Mouse (Mus musculus): ENCODE data around the gene Cdk5r2. TPM values are rescaled to one million over a fixed set of nuclear protein-coding genes. Genes with fewer than 3 reads are reported as not detected.
A peak's percentile ranks its signal among the peaks of the same experiment; 100 is the strongest.
"Not testable (repeated sequence)": the region's sequence is repeated elsewhere in the genome, so short reads cannot be mapped to it uniquely, and the experiment has no call there.

Cdk5r2 gene
- polyA plus RNA-seq, 1 experiment from 2014 or later = 11.6 TPM

- H3K4me1 ChIP-seq = peaks cover 20% of the 10 kb centered on the region
- no peaks in the 10 kb centered on the region for H3K9me3 ChIP-seq (replicated peaks)
- 11% methylated on average over 14 of the region's 14 CpGs for WGBS
- H3K4me2 ChIP-seq = peak overlapping the region; percentile 63
- H3K4me3 ChIP-seq (replicated peaks) = peak overlapping the region; percentile 68
- no peaks in the 10 kb centered on the region for H3K36me3 ChIP-seq
- peak overlapping the region; percentile 83 for H3K9ac ChIP-seq (replicated peaks)
- H3K27me3 ChIP-seq (replicated peaks) = no peaks in the 10 kb centered on the region
- peak overlapping the region; percentile 92 for H3K27ac ChIP-seq (replicated peaks)
- ATAC-seq (ENCODE audit: low FRiP score) = peak; percentile 49
Measured at GRCm38 (mm10) chr1:74817219-74817618, 37.5 kb upstream of the Cdk5r2 start.

DNA sequence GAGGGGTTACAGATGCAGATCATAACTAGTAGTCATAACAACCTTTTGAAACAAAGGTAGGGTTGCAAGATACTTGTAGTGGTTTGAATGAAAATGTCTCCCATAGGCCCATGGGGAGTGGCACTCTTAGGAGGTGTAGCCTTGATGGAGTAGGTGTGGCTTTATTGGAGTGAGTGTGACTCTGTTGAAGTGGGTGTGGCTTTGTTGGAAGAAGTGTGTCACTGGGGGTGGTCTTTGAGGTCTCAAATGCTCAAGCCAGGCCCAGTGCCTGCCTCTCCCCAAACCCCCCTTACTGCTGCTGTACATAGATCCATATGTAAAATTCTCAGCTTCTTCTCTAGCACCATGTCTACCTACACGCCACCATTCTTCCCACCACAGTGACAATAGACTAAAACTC, 36.2 kb upstream of the Cdk5r2 start:
- no peak for ATAC-seq (ENCODE audit: low FRiP score)
- WGBS = 100% methylated on average over 1 of the region's 1 CpGs
- Histone ChIP-seq H3K36me3 (no peaks in the 10 kb centered on the region), H3K4me3 (replicated peaks) (no peak overlapping the region), H3K9me3 (replicated peaks) (no peaks in the 10 kb centered on the region), H3K27me3 (replicated peaks) (no peaks in the 10 kb centered on the region), H3K9ac (replicated peaks) (no peak overlapping the region), H3K4me2 (no peak overlapping the region), H3K4me1 (peaks cover 20% of the 10 kb centered on the region), H3K27ac (replicated peaks) (no peak overlapping the region)

- H3K27ac ChIP-seq (replicated peaks); H3K4me1 ChIP-seq; H3K9me3 ChIP-seq (replicated peaks); ATAC-seq (ENCODE audit: low FRiP score); H3K27me3 ChIP-seq (replicated peaks); H3K36me3 ChIP-seq; H3K4me2 ChIP-seq; H3K9ac ChIP-seq (replicated peaks); H3K4me3 ChIP-seq (replicated peaks): not testable (repeated sequence)
- WGBS = 97% methylated on average over 4 of the region's 4 CpGs
Measured at GRCm38 (mm10) chr1:74823598-74823997, 31.1 kb upstream of the Cdk5r2 start.

DNA sequence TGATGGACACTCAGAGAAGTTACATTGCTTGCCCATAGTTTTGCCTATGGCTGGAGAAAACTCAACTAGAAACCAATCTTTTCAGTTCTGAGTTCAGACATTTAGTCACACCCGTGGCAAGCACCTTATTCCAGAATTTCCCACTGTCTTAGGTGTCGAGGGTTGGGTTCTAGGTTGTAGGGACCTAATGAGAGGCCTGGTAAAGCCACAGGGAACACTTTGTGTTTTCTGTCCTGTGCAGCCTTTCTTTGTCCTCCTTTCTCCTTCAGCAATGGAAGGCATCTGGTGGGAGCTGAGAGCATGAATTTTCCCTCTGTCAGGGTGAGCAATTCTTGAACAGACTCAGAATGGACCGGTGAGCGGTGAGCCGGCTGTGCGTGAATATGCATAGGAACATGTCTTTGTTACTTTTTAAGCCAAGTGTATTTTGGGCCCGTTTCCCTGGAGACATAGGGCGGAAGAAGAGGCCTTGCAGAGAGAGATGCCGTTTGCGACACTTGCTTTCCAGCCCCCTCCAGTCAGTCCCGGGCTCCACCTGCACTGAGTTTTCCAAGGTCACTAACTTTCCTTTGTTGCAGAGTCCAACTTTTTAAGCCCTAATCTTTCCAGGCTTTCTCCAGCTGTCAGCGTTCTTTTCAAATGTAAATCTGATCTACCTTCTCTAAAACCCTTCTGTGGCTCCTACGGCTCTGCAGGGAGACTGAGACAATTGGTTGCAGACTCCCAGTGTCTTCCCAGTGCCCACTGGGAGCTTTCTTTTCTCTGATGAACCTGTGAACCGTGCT, 30.0 kb upstream of the Cdk5r2 start:
- WGBS = 9% methylated on average over 14 of the region's 14 CpGs
- no peak overlapping the region for H3K4me3 ChIP-seq (replicated peaks)
- H3K9ac ChIP-seq (replicated peaks) = no peak overlapping the region
- H3K4me1 ChIP-seq = no peaks in the 10 kb centered on the region
- no peaks in the 10 kb centered on the region for H3K9me3 ChIP-seq (replicated peaks)
- H3K27me3 ChIP-seq (replicated peaks) = no peaks in the 10 kb centered on the region
- no peaks in the 10 kb centered on the region for H3K36me3 ChIP-seq
- ATAC-seq (ENCODE audit: low FRiP score) = no peak
- no peak overlapping the region for H3K27ac ChIP-seq (replicated peaks)
- no peak overlapping the region for H3K4me2 ChIP-seq

GRCm38 (mm10) chr1:74830061-74830460, 24.7 kb upstream of the Cdk5r2 start:
- Histone ChIP-seq H3K27ac (replicated peaks) (no peak overlapping the region), H3K4me2 (no peak overlapping the region), H3K9me3 (replicated peaks) (no peaks in the 10 kb centered on the region), H3K27me3 (replicated peaks) (no peaks in the 10 kb centered on the region), H3K36me3 (no peaks in the 10 kb centered on the region), H3K9ac (replicated peaks) (no peak overlapping the region), H3K4me3 (replicated peaks) (no peak overlapping the region), H3K4me1 (no peaks in the 10 kb centered on the region)
- WGBS = 82% methylated on average over 9 of the region's 9 CpGs
- ATAC-seq (ENCODE audit: low FRiP score) = no peak

- H3K4me2 ChIP-seq = no peak overlapping the region
- WGBS = 88% methylated on average over 3 of the region's 3 CpGs
- no peaks in the 10 kb centered on the region for H3K4me1 ChIP-seq
- H3K27me3 ChIP-seq (replicated peaks) = no peaks in the 10 kb centered on the region
- H3K36me3 ChIP-seq = no peaks in the 10 kb centered on the region
- H3K9me3 ChIP-seq (replicated peaks) = no peaks in the 10 kb centered on the region
- H3K27ac ChIP-seq (replicated peaks) = no peak overlapping the region
- no peak for ATAC-seq (ENCODE audit: low FRiP score)
- H3K4me3 ChIP-seq (replicated peaks) = no peak overlapping the region
- H3K9ac ChIP-seq (replicated peaks) = no peak overlapping the region
Measured at GRCm38 (mm10) chr1:74833255-74833654, 21.5 kb upstream of the Cdk5r2 start.

GRCm38 (mm10) chr1:74843090-74843489, 11.6 kb upstream of the Cdk5r2 start:
- no peak overlapping the region for H3K9ac ChIP-seq (replicated peaks)
- H3K9me3 ChIP-seq (replicated peaks) = no peaks in the 10 kb centered on the region
- no peak overlapping the region for H3K27ac ChIP-seq (replicated peaks)
- 87% methylated on average over 5 of the region's 5 CpGs for WGBS
- H3K36me3 ChIP-seq = no peaks in the 10 kb centered on the region
- no peak for ATAC-seq (ENCODE audit: low FRiP score)
- H3K4me1 ChIP-seq = no peaks in the 10 kb centered on the region
- no peak overlapping the region for H3K4me3 ChIP-seq (replicated peaks)
- no peak overlapping the region for H3K4me2 ChIP-seq
- H3K27me3 ChIP-seq (replicated peaks) = no peaks in the 10 kb centered on the region

GRCm38 (mm10) chr1:74846341-74846740, 8.4 kb upstream of the Cdk5r2 start:
- 37% methylated on average over 9 of the region's 9 CpGs for WGBS
- no peak overlapping the region for H3K9ac ChIP-seq (replicated peaks)
- no peak for ATAC-seq (ENCODE audit: low FRiP score)

DNA sequence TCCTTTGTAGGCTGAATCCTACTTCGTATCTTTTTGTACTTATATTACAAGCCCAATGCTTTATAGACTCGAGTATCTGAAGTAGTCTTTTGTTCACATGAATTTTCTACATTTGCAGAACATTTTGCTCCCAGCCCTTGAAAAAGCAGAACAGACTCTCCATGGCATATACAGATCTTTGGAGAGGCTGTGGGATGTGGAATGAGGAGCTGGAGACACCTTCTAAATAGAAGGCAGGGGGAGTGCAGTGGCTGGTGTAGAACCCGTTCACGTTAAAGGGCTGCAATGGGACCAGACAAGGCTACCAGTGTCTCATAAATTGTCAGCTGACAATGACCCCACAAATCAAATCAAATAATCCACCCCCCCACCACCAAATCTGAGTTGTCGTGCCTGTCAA, 5.8 kb upstream of the Cdk5r2 start:
- Histone ChIP-seq H3K9me3 (replicated peaks) (no peaks in the 10 kb centered on the region), H3K27me3 (replicated peaks) (peaks cover 6% of the 10 kb centered on the region; the same call in 1 of the 2 replicates), H3K36me3 (no peaks in the 10 kb centered on the region), H3K4me2 (no peak overlapping the region), H3K4me3 (replicated peaks) (no peak overlapping the region), H3K9ac (replicated peaks) (no peak overlapping the region), H3K27ac (replicated peaks) (no peak overlapping the region), H3K4me1 (peaks cover 15% of the 10 kb centered on the region)
- no peak for ATAC-seq (ENCODE audit: low FRiP score)
- 36% methylated on average over 5 of the region's 5 CpGs for WGBS

More at GRCm38 (mm10) chr1:74846341-74846740, 8.4 kb upstream of the Cdk5r2 start:
- peaks cover 5% of the 10 kb centered on the region; the same call in 1 of the 2 replicates for H3K4me1 ChIP-seq
- H3K27me3 ChIP-seq (replicated peaks) = 0 out of 2 replicates have a peak, but pooled peaks cover 2% of the 10 kb centered on the region
- no peaks in the 10 kb centered on the region for H3K36me3 ChIP-seq
- H3K4me3 ChIP-seq (replicated peaks) = no peak overlapping the region
- no peak overlapping the region for H3K27ac ChIP-seq (replicated peaks)
- H3K9me3 ChIP-seq (replicated peaks) = no peaks in the 10 kb centered on the region
- no peak overlapping the region for H3K4me2 ChIP-seq

DNA sequence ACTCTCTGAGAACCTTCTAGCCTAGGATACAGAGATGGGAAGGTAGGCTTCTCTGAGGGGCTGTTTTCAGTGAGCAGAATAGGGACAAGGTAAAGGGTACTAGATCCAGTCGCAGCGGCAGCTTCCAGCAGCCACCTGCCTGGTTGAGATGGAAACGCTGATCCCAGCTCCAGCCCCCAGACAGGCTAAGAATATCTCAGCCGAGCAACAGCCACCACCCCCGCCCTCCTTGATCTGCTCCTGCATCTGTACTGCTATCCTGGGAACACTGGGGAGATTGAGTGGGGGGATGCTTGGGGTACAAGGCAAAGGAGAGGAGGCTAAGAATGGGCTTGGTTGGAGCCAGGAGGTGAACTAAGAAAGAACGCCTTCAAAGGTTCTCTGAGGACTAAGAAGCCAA, 4.5 kb upstream of the Cdk5r2 start:
- H3K36me3 ChIP-seq = no peaks in the 10 kb centered on the region
- no peak overlapping the region for H3K4me3 ChIP-seq (replicated peaks)
- 35% methylated on average over 6 of the region's 6 CpGs for WGBS
- no peak for ATAC-seq (ENCODE audit: low FRiP score)
- peaks cover 6% of the 10 kb centered on the region; the same call in 1 of the 2 replicates for H3K27me3 ChIP-seq (replicated peaks)
- peaks cover 21% of the 10 kb centered on the region for H3K4me1 ChIP-seq
- no peak overlapping the region for H3K4me2 ChIP-seq
- no peak overlapping the region for H3K27ac ChIP-seq (replicated peaks)
- no peaks in the 10 kb centered on the region for H3K9me3 ChIP-seq (replicated peaks)
- H3K9ac ChIP-seq (replicated peaks) = no peak overlapping the region

DNA sequence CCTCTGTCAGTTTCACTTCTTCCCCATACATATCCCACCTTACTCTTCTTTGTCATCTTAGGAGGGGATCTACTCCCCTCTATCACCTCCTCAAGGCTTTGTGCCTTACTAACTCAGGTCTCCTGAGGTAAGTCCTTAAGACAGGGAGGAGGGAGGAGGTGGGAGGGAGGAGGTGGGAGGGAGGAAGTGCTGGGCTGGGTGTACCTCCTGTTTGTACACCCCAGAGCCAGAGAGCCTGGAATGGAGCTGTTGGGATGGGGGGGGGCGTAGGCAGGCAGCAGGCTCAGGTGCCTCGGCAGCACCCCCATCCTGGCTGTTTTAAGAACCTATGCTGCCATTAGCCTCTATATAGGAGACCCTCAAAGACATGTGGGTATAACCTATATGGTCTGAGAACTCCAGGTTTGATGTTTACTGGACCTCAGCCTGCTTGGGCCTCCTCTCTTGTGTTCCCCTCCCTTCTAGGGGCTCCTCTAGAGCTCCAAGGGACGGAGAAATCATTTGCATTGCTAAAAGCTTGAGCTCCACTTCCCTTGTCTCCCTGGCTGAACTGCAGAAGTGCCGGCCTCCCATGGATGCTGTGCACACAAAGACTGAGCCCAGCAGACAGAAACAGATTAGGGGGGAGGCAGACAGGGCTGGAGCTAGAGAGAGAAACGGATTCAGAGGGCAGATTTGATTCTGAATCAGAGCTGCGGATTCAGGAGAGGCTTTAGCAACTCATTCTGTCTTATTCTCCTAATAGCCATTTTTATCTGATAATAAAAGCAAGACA, 3.5 kb upstream of the Cdk5r2 start:
- no peak overlapping the region for H3K9ac ChIP-seq (replicated peaks)
- H3K4me3 ChIP-seq (replicated peaks) = no peak overlapping the region

GRCm38 (mm10) chr1:74855156-74855555, 422 bp downstream of the Cdk5r2 start:
- no peaks in the 10 kb centered on the region for H3K36me3 ChIP-seq
- peak overlapping the region; percentile 83 for H3K4me2 ChIP-seq
- peak overlapping the region; percentile 73 for H3K4me3 ChIP-seq (replicated peaks)
- H3K27me3 ChIP-seq (replicated peaks) = peaks cover 4% of the 10 kb centered on the region; the same call in 1 of the 2 replicates
- peak overlapping the region; percentile 86 for H3K27ac ChIP-seq (replicated peaks)
- no peaks in the 10 kb centered on the region for H3K9me3 ChIP-seq (replicated peaks)
- WGBS = 0% methylated on average over 43 of the region's 48 CpGs
- H3K4me1 ChIP-seq = peaks cover 59% of the 10 kb centered on the region
- ATAC-seq (ENCODE audit: low FRiP score) = peak; percentile 4; the same call in 1 of the 2 replicates
- peak overlapping the region; percentile 88 for H3K9ac ChIP-seq (replicated peaks)

More for the DNA sequence above, 3.5 kb upstream of the Cdk5r2 start:
- no peak overlapping the region for H3K27ac ChIP-seq (replicated peaks)
- ATAC-seq (ENCODE audit: low FRiP score) = no peak
- no peaks in the 10 kb centered on the region for H3K9me3 ChIP-seq (replicated peaks)
- H3K36me3 ChIP-seq = no peaks in the 10 kb centered on the region
- WGBS = 5% methylated on average over 6 of the region's 6 CpGs
- H3K27me3 ChIP-seq (replicated peaks) = peaks cover 6% of the 10 kb centered on the region; the same call in 1 of the 2 replicates
- H3K4me1 ChIP-seq = peaks cover 25% of the 10 kb centered on the region
- H3K4me2 ChIP-seq = no peak overlapping the region
